Mouse (Mus musculus) spleen, postnatal 36 days (tissue): ENCODE results near the gene Fkbp8.

ENCODE experiments used
- DNase-seq, 2 experiments: peaks; one replicate each; pipeline ENCODE4 v3.0.0; 2022; ENCODE audit warnings: low spot score in 2 of 2, mixed read lengths in 1 of 2

Fkbp8 gene

DNA sequence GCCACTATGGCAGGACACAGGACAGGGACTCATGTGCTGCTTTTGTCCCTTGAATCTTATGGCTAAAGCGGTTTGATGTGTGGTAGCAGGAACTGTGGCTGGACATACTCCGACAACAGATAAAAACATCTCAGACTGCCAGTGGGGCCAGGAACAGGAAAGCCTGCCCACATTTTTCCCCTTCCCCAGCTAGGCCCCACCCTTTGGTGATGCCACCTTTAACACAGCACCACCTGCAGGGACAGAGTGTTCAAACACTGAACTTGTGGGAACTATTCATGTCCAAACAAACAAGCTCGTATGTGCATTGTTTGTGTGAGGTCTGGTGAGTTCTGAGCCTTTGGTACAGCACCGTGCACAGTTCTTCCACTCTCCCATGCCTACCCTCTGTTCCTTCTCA lies 30.8 kb downstream of the Fkbp8 start:
- DNase-seq: peak in 1 of 2 experiments; percentile 42

DNA sequence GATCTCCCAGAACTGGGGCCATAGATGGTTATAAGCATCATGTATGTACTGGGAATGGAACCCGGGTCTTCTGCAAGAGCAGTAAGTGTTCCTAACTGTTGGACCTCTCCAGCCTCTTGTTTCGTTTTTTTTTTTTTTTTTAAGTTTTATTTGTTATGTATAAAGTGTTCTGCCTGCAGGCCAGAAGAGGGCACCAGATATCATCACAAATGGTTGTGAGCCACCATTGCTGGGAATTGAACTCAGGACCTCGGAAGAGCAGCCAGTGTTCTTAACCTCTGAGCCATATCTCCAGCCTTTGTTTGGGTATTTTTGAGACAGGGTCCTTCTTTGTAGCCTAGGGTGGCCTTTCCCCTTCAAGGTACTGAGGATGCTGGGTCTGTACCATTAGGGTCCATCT lies 31.5 kb downstream of the Fkbp8 start:
- DNase-seq: no peak

DNA sequence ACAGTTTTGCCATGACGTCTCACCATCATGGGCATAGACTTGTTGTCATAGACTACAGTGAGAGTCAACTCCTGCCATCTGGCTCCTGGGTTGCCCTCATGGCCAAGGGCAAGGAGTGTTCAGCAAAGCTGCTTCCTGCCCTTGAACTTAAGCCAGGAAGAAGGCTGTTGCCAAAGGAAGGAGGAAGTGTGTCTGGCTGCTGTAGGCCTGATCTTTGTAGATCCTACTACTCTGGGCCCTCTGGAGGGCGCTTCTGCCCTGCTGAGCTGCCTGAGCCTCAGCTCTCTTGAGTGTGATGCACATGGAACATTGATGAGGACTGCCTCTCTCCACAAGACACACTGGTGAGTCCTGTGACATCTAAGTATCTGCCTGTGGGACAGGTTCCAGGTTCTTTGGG lies 32.6 kb downstream of the Fkbp8 start:
- peak; percentile 45 to 48 for DNase-seq

DNA sequence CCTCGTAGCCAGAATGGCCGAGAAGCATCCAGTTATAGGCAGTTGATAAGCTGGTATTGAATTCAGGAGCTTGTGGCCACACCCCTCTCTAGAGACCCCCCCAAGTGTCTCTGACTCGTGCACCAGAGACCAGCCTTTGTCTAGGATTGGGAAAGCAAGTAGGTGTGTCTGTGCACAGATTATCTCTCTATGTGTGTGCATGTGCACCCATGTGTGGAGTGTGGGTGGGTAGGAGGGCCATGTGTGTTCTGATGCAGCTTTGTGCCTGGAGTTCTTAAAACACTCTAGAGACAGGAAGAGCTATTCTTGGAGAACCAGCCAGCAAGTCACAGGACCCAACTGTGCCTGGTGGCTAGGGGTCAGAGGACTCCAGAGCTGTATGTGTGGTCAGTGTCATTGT lies 33.0 kb downstream of the Fkbp8 start:
- no peak for DNase-seq

DNA sequence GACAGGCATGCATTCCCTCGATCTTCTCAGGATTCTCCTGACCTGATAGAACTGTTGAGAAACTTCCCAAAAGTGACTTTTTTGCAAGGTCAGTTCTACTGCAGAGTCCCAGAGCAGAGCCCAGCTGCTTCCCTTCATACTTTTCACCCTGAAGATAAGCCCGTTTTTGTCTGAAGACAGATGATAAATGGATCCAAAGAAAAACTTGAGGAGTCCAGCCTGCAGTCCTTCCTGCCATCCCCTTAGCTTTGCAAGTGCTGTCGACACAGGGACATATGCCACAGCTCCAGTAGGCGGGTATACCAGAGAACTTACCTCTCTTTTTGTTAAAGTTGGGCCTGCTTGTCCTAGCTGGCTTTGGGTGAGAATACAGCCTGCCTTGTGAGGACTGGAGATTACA lies 33.8 kb downstream of the Fkbp8 start:
- no peak for DNase-seq

DNA sequence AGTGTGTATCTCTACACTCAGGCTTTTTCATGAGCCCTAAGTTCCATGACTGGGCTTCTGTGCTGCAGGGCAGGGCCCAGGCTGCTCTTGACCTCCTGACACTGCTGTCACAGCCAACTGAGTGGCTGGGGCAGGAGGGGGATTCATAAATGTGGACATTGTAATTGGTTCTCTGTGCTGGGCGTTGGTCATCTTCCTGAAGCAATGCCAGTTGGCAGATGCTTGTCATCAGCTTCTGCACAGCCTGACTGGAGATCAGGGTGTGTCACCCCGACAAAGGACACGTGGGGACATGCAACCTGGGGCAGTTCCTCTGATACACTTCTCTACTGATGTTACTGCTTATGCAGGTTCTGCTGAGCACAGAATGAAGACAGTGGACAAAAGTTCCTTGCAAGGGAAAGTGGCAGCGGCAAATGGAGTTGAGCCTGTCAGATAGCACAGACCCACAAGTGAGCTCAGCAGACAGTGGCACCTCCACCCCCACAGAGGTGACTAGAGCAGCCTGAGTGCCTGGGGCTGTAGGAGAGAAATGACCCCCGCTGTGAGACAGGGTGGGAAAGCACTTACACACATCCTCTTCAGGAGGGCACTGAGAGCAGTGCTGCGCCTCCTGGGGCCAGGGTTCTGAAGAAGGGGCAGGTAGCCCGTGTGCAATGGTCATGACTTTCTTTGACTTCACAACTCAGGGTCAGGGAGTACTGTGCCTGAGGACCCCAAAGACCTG lies 34.4 kb downstream of the Fkbp8 start:
- peak in 1 of 2 experiments; percentile 30 for DNase-seq

DNA sequence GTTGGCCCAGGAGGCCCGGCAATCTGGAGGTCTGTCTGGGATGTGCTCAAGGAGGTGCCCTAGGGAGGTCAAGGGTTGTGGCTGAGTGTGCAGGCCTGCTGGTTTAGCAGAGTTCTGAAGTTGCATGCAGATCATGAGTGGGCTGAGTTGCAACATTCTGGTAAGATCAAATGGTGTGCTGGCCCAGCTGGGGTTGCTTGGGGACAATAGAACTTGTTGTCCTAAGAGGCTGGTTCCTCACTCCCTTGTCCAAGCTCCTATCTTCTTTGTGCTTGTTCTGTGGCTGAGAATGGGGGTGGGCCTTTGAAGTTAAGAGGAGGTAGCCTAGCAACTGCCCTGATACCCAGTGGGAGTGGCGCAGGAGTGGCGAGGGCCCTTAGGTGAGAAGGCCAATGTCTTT lies 35.3 kb downstream of the Fkbp8 start:
- no peak for DNase-seq

DNA sequence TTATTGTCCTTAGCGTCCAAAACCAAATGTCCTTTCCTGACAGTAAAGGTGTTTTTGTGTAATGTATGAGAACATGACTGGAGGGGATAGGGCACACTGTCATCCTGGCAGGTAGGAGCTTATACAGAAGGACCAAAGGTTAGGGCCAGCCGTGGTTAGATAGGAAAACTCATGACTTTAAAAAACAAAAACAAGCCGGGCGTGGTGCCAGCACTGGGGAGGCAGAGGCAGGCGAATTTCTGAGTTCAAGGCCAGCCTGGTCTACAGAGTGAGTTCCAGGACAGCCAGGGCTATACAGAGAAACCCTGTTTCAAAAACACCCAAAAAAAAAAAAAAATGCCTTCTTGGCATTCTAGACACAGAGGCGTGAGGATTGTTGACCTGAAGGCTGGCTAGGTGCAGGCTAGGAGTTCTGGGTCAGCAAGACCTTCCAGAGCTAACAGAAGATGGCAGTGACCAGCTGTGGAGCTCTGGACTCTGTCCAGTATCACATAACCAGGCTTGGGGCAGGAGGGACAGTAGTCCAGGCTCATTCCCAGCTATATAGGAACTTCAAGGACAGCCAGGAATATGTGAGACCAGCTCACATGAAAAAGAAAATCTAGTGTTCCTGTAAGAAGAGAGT lies 36.4 kb downstream of the Fkbp8 start:
- DNase-seq: no peak

DNA sequence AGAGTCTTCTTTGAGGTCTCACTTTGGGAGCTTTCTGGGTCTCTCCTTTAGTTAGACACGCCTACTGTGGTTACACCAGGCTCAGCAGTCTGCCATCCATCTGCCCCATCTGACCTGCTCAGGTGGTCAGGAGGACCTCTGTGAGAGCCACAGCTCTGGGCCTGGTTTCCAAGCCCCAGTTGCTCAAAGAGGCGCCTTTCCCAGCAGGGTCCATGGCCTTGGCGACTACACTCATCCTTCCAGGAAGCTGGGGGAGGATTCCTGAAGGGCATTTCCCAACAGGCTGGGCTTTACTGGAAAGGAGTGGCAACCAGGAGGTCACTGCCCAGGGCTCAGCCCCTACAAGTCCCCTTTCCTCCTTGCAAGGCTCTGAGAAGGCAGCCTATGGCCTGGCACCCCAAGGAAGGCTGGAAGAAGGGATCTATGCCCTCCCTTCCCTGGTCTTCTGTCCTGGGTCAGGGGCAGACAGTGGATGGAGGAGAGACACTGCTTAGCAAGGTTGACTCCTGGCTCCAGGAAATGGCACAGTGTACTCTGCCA lies 37.2 kb downstream of the Fkbp8 start:
- no peak for DNase-seq

DNA sequence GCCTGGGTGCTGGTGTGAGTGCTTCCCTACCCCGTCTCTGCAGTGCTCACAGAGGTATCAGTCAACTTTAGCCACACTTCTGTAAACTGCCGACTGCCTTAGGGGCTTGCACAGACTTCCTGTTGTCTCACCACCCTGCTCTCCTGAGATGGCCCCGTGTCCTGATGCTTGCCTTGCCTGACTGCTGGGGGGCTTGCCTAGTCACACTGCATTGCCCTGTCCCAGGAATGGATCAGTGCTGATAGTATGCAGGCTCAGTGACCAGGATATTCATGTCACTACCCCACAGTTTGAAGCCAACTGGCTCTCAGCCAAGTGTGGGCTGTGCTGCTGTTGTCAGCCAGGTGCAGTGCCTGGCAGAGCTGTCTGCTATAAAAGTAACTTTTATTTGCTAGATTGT lies 38.0 kb downstream of the Fkbp8 start:
- DNase-seq: peak; percentile 26 to 35

DNA sequence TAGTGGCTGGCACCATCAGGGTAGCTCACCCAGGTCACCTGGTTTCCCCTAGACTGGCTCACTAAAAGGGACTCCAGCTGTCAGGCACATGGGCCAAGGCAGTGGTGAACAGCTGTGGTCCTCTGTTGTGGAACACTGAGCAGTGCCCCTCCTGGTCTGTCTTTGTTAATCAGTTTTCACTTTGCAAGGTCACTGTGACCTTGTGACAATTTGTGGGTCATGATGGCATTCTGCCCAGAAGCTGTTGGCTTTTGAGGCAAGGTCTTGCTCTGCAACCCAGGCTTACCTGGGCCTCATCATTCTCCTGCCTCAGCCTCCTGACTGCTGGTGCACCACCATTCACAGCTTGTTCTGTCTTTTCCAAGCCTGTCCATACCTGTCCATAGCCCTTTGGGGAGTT lies 42.8 kb downstream of the Fkbp8 start:
- DNase-seq: no peak

DNA sequence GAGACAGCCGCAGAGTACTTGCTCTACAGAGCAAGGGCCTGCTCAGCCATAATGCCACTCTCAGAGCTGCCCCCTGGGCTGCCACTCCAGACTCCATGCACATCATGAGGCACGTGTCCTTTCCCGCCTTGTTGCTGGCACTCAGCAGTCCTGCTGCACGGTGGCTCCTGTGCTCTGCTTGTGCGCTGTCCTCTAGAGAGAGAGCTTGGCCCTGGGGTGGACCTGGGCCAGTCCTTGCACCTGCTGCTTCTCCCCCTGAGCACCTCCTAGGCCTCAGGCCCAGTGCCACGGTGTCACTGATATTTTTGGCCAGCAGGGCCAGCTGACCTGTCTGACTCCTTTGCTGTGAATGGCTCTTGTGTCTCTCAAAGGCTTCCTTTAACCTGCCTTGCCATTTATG lies 43.5 kb downstream of the Fkbp8 start:
- no peak for DNase-seq

DNA sequence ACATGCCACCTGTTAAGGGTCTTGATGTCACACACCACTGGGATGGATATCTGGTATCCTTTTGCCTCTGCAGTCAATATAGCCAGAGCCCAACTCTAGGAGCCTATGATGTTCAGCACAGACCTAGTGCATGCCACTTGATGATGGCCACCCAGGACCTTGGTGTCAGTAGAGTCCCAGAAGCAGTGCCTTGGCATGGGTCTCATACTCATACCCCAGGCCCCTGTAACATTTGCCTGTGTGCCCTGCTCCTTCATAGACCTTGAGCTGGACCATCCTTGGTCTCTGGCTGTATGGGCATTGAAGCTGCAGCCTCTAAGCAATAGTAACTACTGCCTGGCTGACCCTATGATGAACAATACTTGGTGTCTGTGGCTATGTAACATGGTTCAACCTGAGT lies 46.8 kb downstream of the Fkbp8 start:
- DNase-seq: no peak

DNA sequence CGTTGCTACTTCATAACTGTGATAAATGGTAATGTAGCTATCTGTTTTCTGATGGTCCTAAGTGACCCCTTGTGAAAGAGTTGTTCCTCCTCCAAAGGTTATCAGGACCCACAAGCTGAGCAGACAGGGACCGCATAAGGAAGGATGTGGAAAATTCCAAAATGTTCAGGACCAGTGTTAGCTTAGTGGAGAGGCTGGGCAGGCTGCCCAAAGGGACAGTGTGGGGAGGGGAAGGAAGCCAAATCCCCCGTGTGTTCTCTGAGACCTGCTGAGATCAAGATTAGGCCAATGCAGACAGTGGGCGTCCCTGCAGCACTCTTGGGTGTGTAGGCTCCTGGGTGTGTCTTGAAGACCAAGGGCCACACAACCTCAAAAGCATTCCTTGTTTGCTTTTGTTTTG lies 47.4 kb downstream of the Fkbp8 start:
- no peak for DNase-seq

DNA sequence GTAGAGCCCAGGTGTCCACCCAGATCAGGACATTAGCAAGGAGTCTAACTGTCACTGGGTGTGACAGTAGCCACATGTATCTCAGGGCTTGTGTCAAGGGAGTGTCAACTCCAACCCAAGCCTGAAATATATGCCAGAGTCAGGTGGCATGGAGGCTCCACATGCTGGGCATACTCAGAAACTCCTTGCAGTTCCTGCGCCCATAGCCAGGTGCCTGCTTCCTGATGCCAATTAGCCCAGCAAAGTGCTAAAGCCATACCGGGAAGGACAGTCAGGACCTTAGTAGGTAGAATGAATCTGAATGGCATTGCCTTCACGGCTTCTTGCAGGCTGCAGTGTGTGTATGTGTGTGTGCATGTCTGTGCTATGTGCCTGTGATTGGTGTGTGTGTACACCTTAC lies 49.7 kb downstream of the Fkbp8 start:
- DNase-seq: no peak

DNA sequence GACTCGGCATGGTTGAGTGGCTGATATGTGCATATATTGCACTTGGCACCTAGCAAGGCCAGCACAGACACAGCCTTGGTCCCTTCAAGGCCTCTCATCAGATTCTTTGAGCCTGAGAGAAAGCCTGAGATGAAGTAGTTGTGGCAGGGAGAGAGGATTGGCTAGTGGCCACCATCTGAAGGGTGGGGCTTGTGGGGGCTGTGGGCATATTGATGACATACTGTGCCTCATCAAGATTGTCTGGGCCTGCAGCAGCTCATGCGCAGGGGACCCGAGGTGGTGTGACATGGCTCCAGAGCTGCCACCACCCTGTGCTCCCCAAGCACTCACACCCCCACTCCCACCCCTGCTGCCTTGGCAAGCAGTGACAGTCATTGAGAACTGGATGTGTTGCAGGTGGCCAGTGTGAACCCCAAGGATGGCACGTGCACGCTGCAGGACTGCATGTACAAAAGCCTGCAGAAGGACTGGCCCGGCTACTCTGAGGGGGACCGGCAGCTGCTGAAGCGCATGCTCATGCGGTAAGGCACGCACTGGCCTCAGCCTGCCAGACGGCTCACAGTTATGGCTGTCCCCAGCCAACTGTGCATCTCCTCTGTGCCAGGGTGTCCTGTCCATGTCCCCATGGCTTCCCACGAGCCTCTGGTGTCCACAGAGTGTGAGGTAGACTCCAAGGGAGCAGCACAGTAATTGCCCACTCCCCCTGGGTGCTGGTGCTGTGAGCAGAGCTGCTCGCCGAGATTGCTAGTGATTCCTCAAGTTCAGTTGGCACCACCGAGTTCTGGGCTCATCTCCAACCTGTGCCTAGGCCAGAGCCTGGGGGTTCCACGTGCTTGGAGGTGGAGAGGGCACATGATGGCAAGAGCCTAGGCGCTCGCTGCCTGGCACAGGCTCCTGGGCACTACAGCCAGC lies 56.2 kb downstream of the Fkbp8 start:
- DNase-seq: no peak

DNA sequence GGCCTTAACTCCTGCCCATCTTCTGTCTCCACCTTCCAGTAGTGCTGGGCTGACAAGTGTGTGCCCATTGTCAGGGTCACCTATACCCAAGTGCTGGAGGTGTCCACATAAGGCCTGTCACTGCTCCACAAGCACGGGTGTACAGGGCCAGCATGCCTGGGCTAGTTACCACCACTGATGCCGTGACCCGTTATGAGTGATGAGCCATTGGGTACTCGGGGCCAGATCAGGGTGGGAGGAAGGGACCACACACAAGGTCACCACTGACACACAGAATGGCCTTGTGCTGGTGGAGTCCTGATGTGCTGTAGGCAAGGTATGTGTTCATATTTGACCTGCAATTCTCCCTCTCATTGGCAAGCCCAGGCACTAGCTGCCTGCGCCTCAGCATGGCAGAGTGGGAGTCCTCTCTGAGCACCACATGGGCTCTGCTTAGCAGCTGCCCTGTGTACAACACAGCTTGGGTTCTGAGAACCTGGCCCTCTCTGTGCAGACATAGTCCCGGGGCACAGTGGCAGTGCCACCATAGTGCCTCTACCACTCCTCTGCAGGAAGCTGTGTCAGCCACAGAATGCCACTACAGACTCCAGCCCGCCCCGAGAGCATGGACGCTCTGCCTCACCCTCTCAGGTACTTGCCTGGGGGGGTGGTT lies 57.2 kb downstream of the Fkbp8 start:
- DNase-seq: no peak
